Mouse (Mus musculus) CH12.LX (cell line): Measurements from ENCODE around the gene Pom121. TPM values are rescaled to one million over a fixed set of nuclear protein-coding genes. Genes with fewer than 3 reads are reported as not detected.
A peak's percentile ranks its signal among the peaks of the same experiment; 100 is the strongest.

Experiments
- DNase-seq: peaks from one replicate; pipeline ENCODE4 v3.0.0-alpha.2; 2013; ENCODE audit errors: extremely low read depth
- H3K27ac ChIP-seq: 2 replicates; pipeline ENCODE4 v1.5.1; 2012; ENCODE audit warnings: low read depth, mild to moderate bottlenecking, control low read depth, moderate library complexity; ENCODE audit not compliant: insufficient read depth
- H3K27me3 ChIP-seq: replicated peaks from 2 replicates; pipeline ENCODE3; 2012; ENCODE audit warnings: inconsistent platforms
- H3K36me3 ChIP-seq, 2 experiments: replicated peaks in 1 of 2; 2 replicates each; pipeline versions ENCODE3 to v1.6.1; 2012; ENCODE audit warnings: inconsistent platforms in 1 of 2, low read length in 1 of 2, mild to moderate bottlenecking in 1 of 2, mixed read lengths in 1 of 2, moderate library complexity in 1 of 2; ENCODE audit not compliant: control insufficient read depth in 1 of 2, insufficient read depth in 1 of 2
- H3K4me1 ChIP-seq, 2 experiments: 2 replicates each; pipeline ENCODE4 v1.6.1; 2012; ENCODE audit warnings: inconsistent platforms in 1 of 2, moderate library complexity in 1 of 2; ENCODE audit not compliant: insufficient read depth in 2 of 2, control insufficient read depth in 1 of 2
- H3K4me2 ChIP-seq: 2 replicates; pipeline ENCODE4 v1.6.1; 2012; ENCODE audit warnings: low read depth, mild to moderate bottlenecking, control low read depth; ENCODE audit not compliant: poor library complexity, insufficient read depth, severe bottlenecking
- H3K4me3 ChIP-seq, 3 experiments: fragments of 150-350 bp in 1 of 3; sonication (generic) in 1 of 3; replicated peaks in 1 of 3; 2 replicates each; pipeline versions ENCODE3 to v1.5.1; 2011 to 2012; ENCODE audit warnings: low read depth in 2 of 3, low read length in 2 of 3, mild to moderate bottlenecking in 2 of 3, moderate library complexity in 2 of 3, control low read depth in 1 of 3, improper control_type of control experiment in 1 of 3, inconsistent platforms in 1 of 3, mixed read lengths in 1 of 3; ENCODE audit not compliant: poor library complexity in 1 of 3
- H3K79me2 ChIP-seq: replicated peaks from 2 replicates; pipeline ENCODE4 v1.6.1; 2012; ENCODE audit warnings: mild to moderate bottlenecking, moderate library complexity; ENCODE audit not compliant: control insufficient read depth, poor library complexity, insufficient read depth, severe bottlenecking; ENCODE audit errors: extremely low read depth
- H3K9ac ChIP-seq: 2 replicates; pipeline ENCODE4 v1.6.1; 2012; ENCODE audit warnings: low read depth, mild to moderate bottlenecking, control low read depth, moderate library complexity; ENCODE audit not compliant: insufficient read depth
- H3K9me3 ChIP-seq: replicated peaks from 2 replicates; pipeline ENCODE3; 2012; ENCODE audit warnings: low read length, inconsistent platforms, mixed read lengths
- CHD1 ChIP-seq: IDR thresholded peaks from 2 replicates; pipeline ENCODE4 v1.6.1; 2012; ENCODE audit warnings: low read depth, low read length, improper control_type of control experiment, inconsistent platforms
- CHD2 ChIP-seq: IDR thresholded peaks from 2 replicates; pipeline ENCODE4 v1.6.1; 2011; ENCODE audit warnings: low read length, improper control_type of control experiment
- CTCF ChIP-seq, 2 experiments: IDR thresholded peaks in 1 of 2; conservative IDR thresholded peaks in 1 of 2; 2 replicates each; pipeline ENCODE4 v1.5.1; 2011 to 2012; ENCODE audit warnings: low read depth in 2 of 2, low read length in 2 of 2, improper control_type of control experiment in 1 of 2, inconsistent platforms in 1 of 2, mild to moderate bottlenecking in 1 of 2, moderate library complexity in 1 of 2
- EP300 ChIP-seq: IDR thresholded peaks from 2 replicates; pipeline ENCODE4 v1.6.1; 2011; ENCODE audit warnings: low read length, improper control_type of control experiment
- GABPA ChIP-seq: IDR thresholded peaks from 2 replicates; pipeline ENCODE4 v1.6.1; 2012; ENCODE audit warnings: low read depth, low read length, improper control_type of control experiment, inconsistent platforms; ENCODE audit not compliant: insufficient replicate concordance
- IRF4 ChIP-seq: IDR thresholded peaks from 2 replicates; pipeline ENCODE4 v1.6.1; 2014; ENCODE audit warnings: low read depth, mild to moderate bottlenecking, inconsistent platforms, low read length, improper control_type of control experiment
- JUN ChIP-seq: IDR thresholded peaks from 2 replicates; pipeline ENCODE4 v1.6.1; 2011; ENCODE audit warnings: low read depth, mild to moderate bottlenecking, low read length, improper control_type of control experiment, moderate library complexity; ENCODE audit not compliant: insufficient read depth
- JUND ChIP-seq: conservative IDR thresholded peaks from 2 replicates; pipeline ENCODE4 v1.6.1; 2011; ENCODE audit warnings: low read depth, low read length, improper control_type of control experiment
- MAX ChIP-seq: IDR thresholded peaks from 2 replicates; pipeline ENCODE4 v1.6.1; 2011; ENCODE audit warnings: low read length, improper control_type of control experiment
- MAZ ChIP-seq: IDR thresholded peaks from 2 replicates; pipeline ENCODE4 v1.6.1; 2012; ENCODE audit warnings: low read depth, mild to moderate bottlenecking, inconsistent platforms, low read length, improper control_type of control experiment, moderate library complexity
- MEF2A ChIP-seq: IDR thresholded peaks from 2 replicates; pipeline ENCODE4 v1.6.1; 2014; ENCODE audit warnings: low read depth, mild to moderate bottlenecking, inconsistent platforms, low read length, improper control_type of control experiment, borderline replicate concordance
- MYC ChIP-seq: IDR thresholded peaks from 2 replicates; pipeline ENCODE4 v1.6.1; 2011; ENCODE audit warnings: low read depth, mild to moderate bottlenecking, improper control_type of control experiment, low read length
- NRF1 ChIP-seq: IDR thresholded peaks from 2 replicates; pipeline ENCODE4 v1.6.1; 2014; ENCODE audit warnings: low read depth, mild to moderate bottlenecking, inconsistent platforms, low read length, improper control_type of control experiment, moderate library complexity
- PAX5 ChIP-seq: IDR thresholded peaks from 2 replicates; pipeline ENCODE4 v1.6.1; 2012; ENCODE audit warnings: low read length, inconsistent platforms, mixed read lengths
- POLR2A ChIP-seq: IDR thresholded peaks from 2 replicates; pipeline ENCODE4 v1.6.1; 2011; ENCODE audit warnings: low read depth, mild to moderate bottlenecking, improper control_type of control experiment, low read length
- POLR2AphosphoS2 ChIP-seq: IDR thresholded peaks from 2 replicates; pipeline ENCODE4 v1.6.1; 2011; ENCODE audit warnings: low read depth, low read length, improper control_type of control experiment
- SIN3A ChIP-seq: IDR thresholded peaks from 2 replicates; pipeline ENCODE4 v1.6.1; 2012; ENCODE audit warnings: low read length, improper control_type of control experiment, inconsistent platforms
- SMC3 ChIP-seq: IDR thresholded peaks from 2 replicates; pipeline ENCODE4 v1.6.1; 2011; ENCODE audit warnings: low read depth, low read length, improper control_type of control experiment
- TBP ChIP-seq: conservative IDR thresholded peaks from 2 replicates; pipeline ENCODE4 v1.6.1; 2011; ENCODE audit warnings: low read depth, low read length, improper control_type of control experiment
- TCF12 ChIP-seq: IDR thresholded peaks from 2 replicates; pipeline ENCODE4 v1.6.1; 2014; ENCODE audit warnings: low read depth, mild to moderate bottlenecking, inconsistent platforms, low read length, improper control_type of control experiment
- USF2 ChIP-seq: conservative IDR thresholded peaks from 2 replicates; pipeline ENCODE4 v1.6.1; 2011; ENCODE audit warnings: low read depth, low read length, improper control_type of control experiment
- ZMIZ1 ChIP-seq: IDR thresholded peaks from 2 replicates; pipeline ENCODE4 v1.6.1; 2012; ENCODE audit warnings: low read depth, mild to moderate bottlenecking, inconsistent platforms, low read length, improper control_type of control experiment
- dilution Hi-C: fragments of 300-500 bp; cut with MboI; formaldehyde crosslinking; loops from 2 replicates; pipeline ENCODE4 v1.14.3; 2020; ENCODE audit warnings: low sequenced_read_pairs; ENCODE audit not compliant: extremely low pct_unique_long_range_greater_than_20kb, extremely low pct_ligation_motif_present
- in situ Hi-C: fragments of 300-500 bp; cut with MboI; formaldehyde crosslinking; loops from 3 replicates; pipeline ENCODE4 v1.14.3; 2019; ENCODE audit warnings: low sequenced_read_pairs, low pct_ligation_motif_present, low pct_unique_long_range_greater_than_20kb, mixed read lengths
- polyA plus RNA-seq: library from polyadenylated mRNA; unstranded; fragments of >175 nt; gene quantifications from 2 replicates; pipeline ENCODE4 v1.2.1, GENCODE M21; 2012; ENCODE audit warnings: low read depth; ENCODE audit not compliant: insufficient read length
- total RNA-seq, 2 experiments: library from RNA; depleted of rRNA; stranded (reverse); fragments of 300-350 nt in 1 of 2; fragments of >200 nt in 1 of 2; gene quantifications; 2 replicates each; pipeline ENCODE4 v1.2.3; 2012 to 2014

Gene Pom121
- total and polyA plus RNA-seq, 3 experiments = 3.4 to 54.0 (median 10.4) TPM

DNA sequence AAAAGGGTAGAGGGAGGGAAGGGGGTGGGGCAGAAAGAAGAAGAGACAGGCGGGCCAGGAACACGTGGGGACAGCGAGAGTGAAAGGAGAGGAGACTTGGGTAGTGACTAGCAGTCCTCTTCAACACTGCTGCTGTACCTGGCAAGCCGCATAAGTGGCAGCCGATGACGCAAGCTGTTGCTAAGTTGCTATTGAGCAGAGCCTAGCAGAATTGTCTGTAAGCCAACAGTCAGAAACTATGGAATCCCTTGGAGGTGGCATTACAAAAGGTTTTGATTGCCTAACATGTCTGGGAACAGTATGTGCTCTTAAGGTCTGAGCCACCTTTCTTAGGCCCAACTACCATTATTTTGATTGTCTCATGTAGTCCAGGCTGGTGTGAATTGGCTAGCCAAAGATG is 26.0 kb downstream of the Pom121 start:
- in situ Hi-C loops = no loop called here
- TF ChIP-seq SMC3 = no peak
- no peak for TF ChIP-seq JUN
- TF ChIP-seq NRF1 = no peak
- TF ChIP-seq ZMIZ1 = no peak
- no peak for TF ChIP-seq MEF2A
- no peak for TF ChIP-seq CHD2
- TF ChIP-seq MYC = no peak
- TF ChIP-seq MAX = no peak
- no peak for TF ChIP-seq POLR2A
- TF ChIP-seq TCF12 = no peak
- TF ChIP-seq JUND = no peak
- TF ChIP-seq PAX5 = no peak
- TF ChIP-seq USF2 = no peak
- TF ChIP-seq GABPA = no peak
- TF ChIP-seq POLR2AphosphoS2 = no peak
- no peak for TF ChIP-seq SIN3A
- no peak for TF ChIP-seq MAZ
- no peak for TF ChIP-seq CHD1
- TF ChIP-seq EP300 = no peak
- no peak for TF ChIP-seq IRF4
- H3K4me3 ChIP-seq = no peak overlapping the region

GRCm38 (mm10) chr5:135367841-135368240 is 26.5 kb downstream of the Pom121 start:
- no peak overlapping the region for H3K4me3 ChIP-seq

More for the DNA sequence above, 26.0 kb downstream of the Pom121 start:
- peaks cover 17% of the 10 kb centered on the region for H3K79me2 ChIP-seq
- H3K27ac ChIP-seq = no peak overlapping the region
- H3K9ac ChIP-seq = no peak overlapping the region
- H3K4me1 ChIP-seq = peaks cover 3 to 17% of the 10 kb centered on the region in 2 experiments; a peak in 3 of 4 replicates
- H3K27me3 ChIP-seq = peaks cover 28% of the 10 kb centered on the region
- DNase-seq = no peak
- H3K4me2 ChIP-seq = no peak overlapping the region
- H3K36me3 ChIP-seq = peaks cover 13 to 20% of the 10 kb centered on the region in 2 experiments
- peaks cover 2% of the 10 kb centered on the region for H3K9me3 ChIP-seq
- dilution Hi-C loops = no loop called here

More at GRCm38 (mm10) chr5:135367841-135368240, 26.5 kb downstream of the Pom121 start:
- no peak overlapping the region for H3K4me2 ChIP-seq
- no peak overlapping the region for H3K9ac ChIP-seq
- no peak for DNase-seq
- peaks cover 10 to 16% of the 10 kb centered on the region in 2 experiments for H3K36me3 ChIP-seq
- dilution Hi-C loops (no loop called here), in situ Hi-C loops (no loop called here)
- peaks cover 28% of the 10 kb centered on the region for H3K27me3 ChIP-seq
- TF ChIP-seq CTCF (conservative IDR thresholded peaks at IDR 0.05 in 1 of 2, IDR thresholded peaks at IDR 0.05 in 1 of 2; ENCODE audit: low read depth in 2 of 2, low read length in 2 of 2) (peak; percentile 37 to 48), TBP (no peak)
- peaks cover 17% of the 10 kb centered on the region for H3K79me2 ChIP-seq
- H3K27ac ChIP-seq = no peak overlapping the region
- no peaks in the 10 kb centered on the region for H3K9me3 ChIP-seq
- peaks cover 3 to 17% of the 10 kb centered on the region in 2 experiments; a peak in 3 of 4 replicates for H3K4me1 ChIP-seq
